Mouse (Mus musculus): ENCODE data around the gene Abca1. TPM values are rescaled to one million over a fixed set of nuclear protein-coding genes. Genes with fewer than 3 reads are reported as not detected.

Abca1 gene
- polyA plus RNA-seq (2012) = 0.72 and 1.1 TPM in 2 replicates

GRCm38 (mm10) chr4:53159767-53160166 is at the start of gene Abca1:
TSS of gene Abca1 (minus strand) at chr4:53159895.
- TF ChIP-seq GATA1 (IDR thresholded peaks at IDR 0.05; ENCODE audit: low read length) = no peak

- TF ChIP-seq GATA1 (IDR thresholded peaks at IDR 0.05; ENCODE audit: low read length) = no peak
Observed at GRCm38 (mm10) chr4:53204482-53204881, 44.8 kb upstream of the Abca1 start.

DNA sequence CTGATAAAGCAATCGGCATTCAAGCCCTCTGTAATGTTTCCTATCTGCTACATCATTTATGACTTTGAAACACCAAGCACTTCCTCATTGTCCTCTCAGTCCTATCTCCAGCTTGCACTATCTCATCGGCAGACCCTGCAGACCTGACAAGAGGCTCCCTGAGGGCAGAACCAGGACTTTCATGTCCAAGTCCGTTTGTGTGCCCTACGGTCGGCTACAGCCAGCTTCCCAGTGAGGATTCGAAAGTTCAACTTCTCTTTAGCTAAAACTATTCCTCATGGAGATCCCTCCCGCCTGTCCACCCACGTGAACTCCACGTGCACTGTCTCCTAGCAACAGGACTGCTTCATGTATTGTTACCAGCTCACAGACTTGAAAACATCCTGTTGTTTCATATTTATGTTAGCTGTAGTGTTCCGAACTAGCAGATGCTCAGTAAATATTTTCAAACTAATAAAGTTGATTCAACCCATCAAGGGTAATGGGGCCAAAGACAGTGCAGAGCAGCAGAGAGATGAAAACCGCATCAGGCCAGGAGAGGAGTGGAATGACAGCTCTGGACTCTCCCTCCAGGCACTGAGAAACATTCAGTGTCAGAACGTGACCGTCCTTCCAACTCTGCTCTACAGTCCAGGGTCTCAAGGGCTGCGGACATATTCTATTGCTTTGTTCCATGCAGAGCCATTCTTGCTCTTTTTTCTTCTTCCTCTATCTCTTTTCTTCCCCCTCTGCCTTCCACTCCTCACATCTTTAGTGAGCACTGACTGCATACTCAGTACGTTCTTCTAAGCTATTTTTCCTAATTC is 44.1 kb upstream of the Abca1 start:
- TF ChIP-seq GATA1 (IDR thresholded peaks at IDR 0.05; ENCODE audit: low read length) = peak; percentile 76

DNA sequence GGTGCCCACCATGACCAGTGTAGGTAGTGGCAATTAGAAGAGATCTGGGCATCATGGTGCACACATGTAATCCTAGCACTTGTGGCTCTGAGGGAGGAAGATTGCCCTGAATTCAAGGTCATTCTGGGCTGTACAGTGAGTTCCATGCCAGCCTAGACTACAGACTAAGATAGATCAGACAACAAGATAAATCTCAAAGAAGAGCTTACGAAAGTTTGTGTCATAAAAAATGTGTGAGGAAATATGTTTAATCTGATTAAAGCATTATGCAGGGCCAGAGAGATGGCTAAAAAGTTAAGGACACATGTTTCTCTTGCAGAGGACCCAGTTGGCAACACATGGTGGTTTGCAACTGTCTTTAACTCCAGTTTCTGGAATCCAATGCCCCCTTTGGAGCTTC is 40.6 kb upstream of the Abca1 start:
- TF ChIP-seq GATA1 (IDR thresholded peaks at IDR 0.05; ENCODE audit: low read length) = no peak

DNA sequence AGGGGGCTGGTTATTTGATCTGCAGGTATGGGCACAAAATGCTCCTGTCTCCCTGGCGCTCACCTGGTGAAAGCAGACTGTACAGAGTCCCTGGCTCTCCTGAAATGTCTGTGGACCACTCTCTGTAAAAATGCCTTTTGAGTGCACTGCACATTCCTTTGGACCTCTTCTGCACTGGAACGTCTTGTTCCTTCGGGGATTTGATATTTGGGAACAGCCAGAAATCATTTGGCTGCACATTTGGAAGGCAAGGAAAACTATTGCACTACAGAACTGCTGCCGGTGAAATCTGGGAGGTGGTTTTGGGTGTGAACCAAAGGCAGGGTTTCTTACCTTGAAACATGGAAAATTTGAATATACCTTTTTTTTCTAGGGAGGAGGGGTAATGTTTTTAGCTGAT is 38.1 kb upstream of the Abca1 start:
- no peak for TF ChIP-seq GATA1 (IDR thresholded peaks at IDR 0.05; ENCODE audit: low read length)

DNA sequence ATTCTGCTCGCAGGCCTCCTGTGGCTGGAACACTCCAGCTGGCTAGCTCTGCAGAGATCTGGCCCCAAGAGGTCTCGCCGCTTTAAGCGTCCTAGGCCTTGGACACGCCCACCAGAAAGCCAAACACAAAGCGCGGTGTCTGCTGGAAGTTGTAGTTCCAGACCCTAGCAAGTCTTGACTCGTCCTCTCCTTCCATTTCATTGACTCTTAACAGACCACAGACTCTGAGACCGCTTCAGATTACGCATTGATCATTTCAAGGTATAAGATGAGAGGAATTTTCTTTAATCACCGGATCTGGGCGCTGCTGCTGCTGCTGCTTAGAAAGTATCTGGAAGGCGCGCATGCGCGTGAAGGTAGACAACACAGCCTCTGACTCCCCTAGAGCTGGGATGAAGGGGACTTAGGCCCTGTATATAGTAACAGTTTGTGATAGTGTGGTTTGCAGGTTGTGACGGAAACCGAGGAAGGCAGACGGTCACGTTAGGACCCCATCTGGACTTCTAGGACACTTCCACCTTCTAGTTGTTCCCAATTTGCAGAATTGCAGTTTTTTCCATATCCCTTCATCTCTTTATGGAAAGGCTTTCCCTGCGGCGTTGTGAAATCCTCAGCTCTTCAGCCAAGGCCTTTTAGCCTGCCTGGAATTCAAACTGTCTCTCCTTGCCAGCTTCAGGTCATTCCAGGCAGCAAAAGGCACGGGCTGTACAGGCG is 36.5 kb upstream of the Abca1 start:
- no peak for TF ChIP-seq GATA1 (IDR thresholded peaks at IDR 0.05; ENCODE audit: low read length)

- TF ChIP-seq GATA1 (IDR thresholded peaks at IDR 0.05; ENCODE audit: low read length) = no peak
Observed at GRCm38 (mm10) chr4:53187071-53187470, 27.4 kb upstream of the Abca1 start.

- TF ChIP-seq GATA1 (IDR thresholded peaks at IDR 0.05; ENCODE audit: low read length) = no peak
Observed at GRCm38 (mm10) chr4:53186573-53186972, 26.9 kb upstream of the Abca1 start.

DNA sequence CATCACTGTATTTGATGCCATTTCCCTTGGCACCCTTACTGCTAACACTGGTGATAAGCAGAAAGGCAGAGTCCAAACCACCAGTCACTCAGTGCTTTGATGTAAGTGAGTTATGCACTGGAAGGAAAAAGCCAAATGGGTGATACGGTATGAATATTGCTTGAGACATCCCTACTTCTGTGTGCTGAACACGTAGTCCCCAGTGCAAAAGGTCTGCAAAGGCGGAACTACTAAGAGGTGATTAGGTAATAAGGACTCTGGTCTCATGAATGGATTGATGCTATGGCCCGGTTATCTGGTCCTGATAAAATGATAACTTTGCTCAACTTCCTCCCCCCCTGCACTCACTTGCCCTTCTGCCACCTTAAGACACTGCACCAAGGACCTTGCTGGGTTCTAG is 26.4 kb upstream of the Abca1 start:
- TF ChIP-seq GATA1 (IDR thresholded peaks at IDR 0.05; ENCODE audit: low read length) = no peak

DNA sequence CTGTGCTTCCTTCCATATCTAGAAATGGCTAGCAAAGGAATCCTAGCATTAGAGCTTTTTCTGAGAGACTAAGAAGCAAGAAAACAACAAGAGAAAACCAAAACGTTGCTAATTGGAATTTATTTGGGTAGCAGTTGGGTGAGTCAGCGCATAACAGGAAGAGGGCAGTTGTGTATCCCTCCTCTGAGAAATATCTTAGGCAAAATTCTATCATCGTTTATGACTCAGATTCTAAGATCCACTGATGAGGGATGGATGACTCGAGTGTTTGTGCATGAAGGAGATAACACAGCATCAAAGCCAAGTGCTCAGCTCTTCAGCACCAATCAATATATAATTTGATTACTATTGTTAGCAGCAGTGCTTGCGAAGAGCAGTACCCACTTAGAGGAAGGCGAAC is 21.8 kb upstream of the Abca1 start:
- TF ChIP-seq GATA1 (IDR thresholded peaks at IDR 0.05; ENCODE audit: low read length) = no peak

- no peak for TF ChIP-seq GATA1 (IDR thresholded peaks at IDR 0.05; ENCODE audit: low read length)
Observed at GRCm38 (mm10) chr4:53179308-53179820, 19.7 kb upstream of the Abca1 start.

DNA sequence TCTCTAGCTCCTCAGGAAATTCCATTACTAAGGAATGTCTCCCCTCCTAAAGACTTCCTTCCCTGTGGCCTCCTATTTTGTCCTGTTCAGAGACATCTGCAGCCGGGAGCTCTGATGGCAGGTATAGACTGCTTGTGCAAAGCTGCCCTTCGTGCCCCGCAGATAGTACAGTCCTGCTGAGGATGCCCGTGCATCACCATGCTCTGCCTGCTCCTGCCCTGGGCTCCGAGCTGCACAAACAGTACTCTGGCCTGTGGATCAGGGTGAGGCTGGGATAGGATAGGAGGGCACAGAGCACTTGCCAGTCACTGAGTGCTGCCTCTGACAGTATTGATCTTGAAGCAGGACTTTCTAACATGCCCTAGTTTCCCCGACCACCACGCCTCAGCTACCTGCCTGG is 18.8 kb upstream of the Abca1 start:
- TF ChIP-seq GATA1 (IDR thresholded peaks at IDR 0.05; ENCODE audit: low read length) = no peak

DNA sequence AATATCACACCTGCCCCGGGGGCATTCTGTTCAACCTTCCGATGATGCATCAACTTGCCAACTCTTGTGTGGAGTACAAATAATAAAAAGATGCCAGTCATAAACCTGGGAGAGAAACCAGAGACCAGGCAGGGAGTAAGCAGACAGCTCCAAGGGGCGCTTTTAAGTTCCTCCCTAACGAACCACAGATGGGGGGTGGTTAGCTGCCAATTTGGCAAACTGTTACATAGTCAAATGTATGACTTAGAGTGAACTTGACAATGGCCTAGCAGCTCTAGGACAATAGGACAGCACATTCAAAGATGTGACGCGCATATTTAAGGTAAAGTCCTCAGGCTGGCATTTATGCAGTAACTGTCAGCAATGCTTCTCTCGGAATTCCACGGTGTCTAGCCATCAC is 18.0 kb upstream of the Abca1 start:
- TF ChIP-seq GATA1 (IDR thresholded peaks at IDR 0.05; ENCODE audit: low read length) = no peak

- TF ChIP-seq GATA1 (IDR thresholded peaks at IDR 0.05; ENCODE audit: low read length) = no peak
Observed at GRCm38 (mm10) chr4:53174906-53175305, 15.2 kb upstream of the Abca1 start.

GRCm38 (mm10) chr4:53170403-53170802 is 10.7 kb upstream of the Abca1 start:
- TF ChIP-seq GATA1 (IDR thresholded peaks at IDR 0.05; ENCODE audit: low read length) = no peak

GRCm38 (mm10) chr4:53165231-53165630 is 5.5 kb upstream of the Abca1 start:
- no peak for TF ChIP-seq GATA1 (IDR thresholded peaks at IDR 0.05; ENCODE audit: low read length)

GRCm38 (mm10) chr4:53159176-53159575 is 519 bp downstream of the Abca1 start:
- TF ChIP-seq GATA1 (IDR thresholded peaks at IDR 0.05; ENCODE audit: low read length) = no peak
